Mouse (Mus musculus) testis, adult 2 months (tissue): ENCODE measurements around the gene Irf1. TPM values are rescaled to one million over a fixed set of nuclear protein-coding genes. Genes with fewer than 3 reads are reported as not detected.

ENCODE experiments used
- H3K27ac ChIP-seq: fragments of 200-500 bp; 2 replicates; pipeline ENCODE4 v1.5.1; 2012; ENCODE audit warnings: low read depth, low read length; ENCODE audit not compliant: control insufficient read depth, insufficient read depth
- H3K27me3 ChIP-seq: fragments of 200-500 bp; 2 replicates; pipeline ENCODE4 v1.6.1; 2012; ENCODE audit warnings: mild to moderate bottlenecking, low read length, moderate library complexity; ENCODE audit not compliant: control insufficient read depth, insufficient read depth
- H3K36me3 ChIP-seq: fragments of 200-500 bp; 2 replicates; pipeline ENCODE4 v1.6.1; 2012; ENCODE audit warnings: mild to moderate bottlenecking, low read length; ENCODE audit not compliant: control insufficient read depth, insufficient read depth
- H3K4me1 ChIP-seq: fragments of 200-500 bp; 2 replicates; pipeline ENCODE4 v1.6.1; 2012; ENCODE audit warnings: low read length; ENCODE audit not compliant: control insufficient read depth, insufficient read depth
- H3K4me3 ChIP-seq: fragments of 200-500 bp; 2 replicates; pipeline ENCODE4 v1.5.1; 2012; ENCODE audit warnings: low read depth, mild to moderate bottlenecking, low read length, moderate library complexity, mixed read lengths; ENCODE audit not compliant: control insufficient read depth
- CTCF ChIP-seq: fragments of 200-500 bp; IDR thresholded peaks from 2 replicates; pipeline ENCODE4 v1.5.1; 2012; ENCODE audit warnings: low read depth, mild to moderate bottlenecking, inconsistent platforms, low read length, moderate library complexity; ENCODE audit not compliant: control insufficient read depth, insufficient read depth, insufficient replicate concordance
- POLR2A ChIP-seq: fragments of 200-500 bp; IDR thresholded peaks from 2 replicates; pipeline ENCODE4 v1.6.1; 2012; ENCODE audit warnings: low read depth, mild to moderate bottlenecking, inconsistent platforms, low read length, moderate library complexity; ENCODE audit not compliant: control insufficient read depth
- polyA plus RNA-seq: library from polyadenylated mRNA; depleted of rRNA; stranded (reverse); fragments of >200 nt; gene quantifications from 2 replicates; pipeline ENCODE4 v1.2.3, GENCODE M21; 2012; rRNA removed

Gene Irf1
- polyA plus RNA-seq, 1 experiment: 3.4 TPM

GRCm38 (mm10) chr11:53825409-53825808, 55.6 kb downstream of the Irf1 start:
- Histone ChIP-seq H3K4me1 (no peaks in the 10 kb centered on the region), H3K36me3 (no peaks in the 10 kb centered on the region), H3K27me3 (no peaks in the 10 kb centered on the region), H3K4me3 (no peak overlapping the region), H3K27ac (no peak overlapping the region)
- no peak for TF ChIP-seq POLR2A
- no peak for TF ChIP-seq CTCF

Other genes starting within 250 kb of the Irf1 start
- gene Kif3a, start 202.6 kb upstream of the Irf1 start, polyA plus RNA-seq: 26.2 and 31.0 TPM in 2 replicates
- not detected in 2 replicates for gene Il4, start 151.3 kb upstream of the Irf1 start, polyA plus RNA-seq
- 0.96 and 1.1 TPM in 2 replicates for gene Il13, start 135.3 kb upstream of the Irf1 start, polyA plus RNA-seq
- 3.0 and 3.2 TPM in 2 replicates for gene Rad50, start 62.7 kb upstream of the Irf1 start, polyA plus RNA-seq
- gene Il5, start 49.2 kb upstream of the Irf1 start, polyA plus RNA-seq: 0.23 and 0.27 TPM in 2 replicates
- gene Gm17334, start 3.2 kb downstream of the Irf1 start, polyA plus RNA-seq: not detected in 2 replicates
- 0.91 and 0.93 TPM in 2 replicates for gene Gm12216, start 89.2 kb downstream of the Irf1 start, polyA plus RNA-seq
- gene Slc22a5, start 121.6 kb downstream of the Irf1 start, polyA plus RNA-seq: 20.7 and 21.7 TPM in 2 replicates
- gene Slc22a21, start 210.3 kb downstream of the Irf1 start, polyA plus RNA-seq: 67.2 and 68.6 TPM in 2 replicates